ENCODE assay signal across 9 mouse cellular contexts in the genomic region with DNA sequence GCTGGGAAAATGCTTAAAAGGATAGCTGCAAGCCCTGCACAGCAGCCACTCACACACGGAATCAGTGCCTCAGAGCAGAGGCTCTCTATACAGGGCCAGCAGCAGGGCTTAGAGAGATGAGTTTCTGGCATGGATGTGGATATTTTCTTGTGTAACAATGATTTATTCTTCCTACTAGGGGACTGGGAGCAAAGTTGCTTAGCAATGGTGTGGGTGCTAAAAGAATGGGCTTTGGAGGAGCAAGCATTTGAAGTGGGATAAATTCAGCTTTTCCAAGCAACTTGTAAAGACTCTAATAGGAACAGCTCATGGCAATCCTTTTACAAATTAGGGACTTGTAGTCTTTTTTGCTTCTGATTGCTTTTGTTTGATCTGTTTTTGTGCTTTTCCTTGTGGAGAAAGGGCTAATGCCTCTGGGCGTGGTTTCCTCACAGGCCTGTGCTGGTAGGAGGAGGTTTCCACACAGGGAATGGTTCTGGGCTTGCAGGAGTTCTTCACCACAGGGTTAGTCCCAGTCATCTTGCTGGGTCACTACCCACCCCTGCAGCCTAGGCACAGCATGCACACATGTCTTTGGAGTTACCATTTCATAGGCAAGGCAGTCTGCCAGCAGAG. TPM values are rescaled to one million over a fixed set of nuclear protein-coding genes. Genes with fewer than 3 reads are reported as not detected.
DNase-seq lines count a peak whose midpoint lies in the region; ATAC-seq and TF ChIP-seq lines count a peak whose summit lies in the region.
"Had no signal": no experiment of that assay in that cellular context is flagged by ENCODE, and none has a peak within 500 bp of the region (broad histone marks: within the 10 kb centered on the region; RNA-seq: fewer than 3 reads in every experiment).

No protein-coding gene starts in this region.

- peak overlapping the region; percentile 21 for H3K4me2 ChIP-seq in lung, embryonic 15.5 days
- H3K4me2 ChIP-seq in hindbrain, embryonic 14.5 days (replicated peaks), result no peak overlapping the region
- no peak overlapping the region for H3K4me2 ChIP-seq in midbrain, embryonic 16.5 days (ENCODE audit: low read length)
- H3K4me2 ChIP-seq: liver, embryonic 15.5 days had no signal

- H3K27me3 ChIP-seq in lung, embryonic 15.5 days, result no peaks in the 10 kb centered on the region
- H3K27me3 ChIP-seq in hindbrain, embryonic 14.5 days (ENCODE audit: control insufficient read depth, insufficient read depth, low read length), result no peaks in the 10 kb centered on the region
- no peaks in the 10 kb centered on the region for H3K27me3 ChIP-seq in midbrain, embryonic 16.5 days (ENCODE audit: control insufficient read depth, insufficient read depth, low read depth, low read length)
- H3K27me3 ChIP-seq in cerebellum, adult 2 months (ENCODE audit: control insufficient read depth, insufficient read depth, low read length), result no peaks in the 10 kb centered on the region
- H3K27me3 ChIP-seq: liver, embryonic 15.5 days had no signal

- no peak for TF ChIP-seq CTCF in lung, adult 2 months (IDR thresholded peaks at IDR 0.05; ENCODE audit: insufficient read depth, low read length)
- no peak for TF ChIP-seq CTCF in cerebellum, adult 2 months (IDR thresholded peaks at IDR 0.05; ENCODE audit: borderline replicate concordance, insufficient read depth, low read depth, low read length)

- peak; percentile 64; the same call in 1 of the 2 replicates for ATAC-seq in lung, embryonic 15.5 days (ENCODE audit: borderline replicate concordance, extremely low read depth, low FRiP score, low TSS enrichment)
- ATAC-seq in hindbrain, embryonic 14.5 days (ENCODE audit: low FRiP score), result no peak; the same call in 1 of the 2 replicates
- peak; percentile 48; the same call in 1 of the 2 replicates for ATAC-seq in midbrain, embryonic 16.5 days

- H3K36me3 ChIP-seq in lung, embryonic 15.5 days, result no peaks in the 10 kb centered on the region
- no peaks in the 10 kb centered on the region for H3K36me3 ChIP-seq in hindbrain, embryonic 14.5 days (replicated peaks; ENCODE audit: control insufficient read depth, insufficient read depth)
- H3K36me3 ChIP-seq in midbrain, embryonic 16.5 days (ENCODE audit: control insufficient read depth, insufficient read depth, low read length), result no peaks in the 10 kb centered on the region
- H3K36me3 ChIP-seq: liver, embryonic 15.5 days had no signal

- WGBS in lung, embryonic 15.5 days, result 46% methylated on average over 2 of the region's 2 CpGs
- WGBS in lung, adult 2 months, result 22% methylated on average over 2 of the region's 2 CpGs
- WGBS in hindbrain, embryonic 14.5 days, result 41% methylated on average over 2 of the region's 2 CpGs
- WGBS in midbrain, embryonic 16.5 days, result 37% methylated on average over 2 of the region's 2 CpGs
- WGBS in cerebellum, adult 2 months, result 70% methylated on average over 2 of the region's 2 CpGs

- no peak for TF ChIP-seq POLR2A in lung, adult 2 months (IDR thresholded peaks at IDR 0.05; ENCODE audit: borderline replicate concordance, extremely low read depth, low read depth, low read length)
- TF ChIP-seq POLR2A in cerebellum, adult 2 months (IDR thresholded peaks at IDR 0.05; ENCODE audit: borderline replicate concordance, insufficient read depth, low read length), result no peak

- H3K27ac ChIP-seq in lung, embryonic 15.5 days, result peak overlapping the region; percentile 80
- H3K27ac ChIP-seq in brown adipose tissue, adult 24 weeks (replicated peaks; ENCODE audit: low read depth, low read length), result peak overlapping the region; percentile 96
- peak overlapping the region; percentile 21; the same call in 1 of the 2 replicates for H3K27ac ChIP-seq in hindbrain, embryonic 14.5 days
- H3K27ac ChIP-seq in midbrain, embryonic 16.5 days (ENCODE audit: low read length), result no peak overlapping the region
- no peak overlapping the region; the same call in 1 of the 2 replicates for H3K27ac ChIP-seq in cerebellum, adult 2 months (ENCODE audit: insufficient read depth, low read length)
- H3K27ac ChIP-seq: liver, embryonic 15.5 days had no signal

- DNase-seq in lung, adult 2 months, result no peak
- no peak for DNase-seq in hindbrain, embryonic 14.5 days (ENCODE audit: low spot score)
- DNase-seq in cerebellum, adult 2 months, result no peak
- no peak for DNase-seq in layer of hippocampus, adult 18-20 months (ENCODE audit: low spot score in 2 of 2)
- DNase-seq in embryo, embryonic 10.5 days (ENCODE audit: low spot score), result no peak

- H3K4me1 ChIP-seq in lung, embryonic 15.5 days, result peaks cover 18% of the 10 kb centered on the region
- peaks cover 27% of the 10 kb centered on the region for H3K4me1 ChIP-seq in lung, adult 2 months (ENCODE audit: control insufficient read depth, insufficient read depth, low read length)
- peaks cover 35% of the 10 kb centered on the region for H3K4me1 ChIP-seq in brown adipose tissue, adult 24 weeks (ENCODE audit: control insufficient read depth, insufficient read depth, insufficient read length, low read length)
- H3K4me1 ChIP-seq in hindbrain, embryonic 14.5 days (replicated peaks; ENCODE audit: control insufficient read depth, insufficient read depth, low read length), result no peaks in the 10 kb centered on the region; the same call in 1 of the 2 replicates
- H3K4me1 ChIP-seq in midbrain, embryonic 16.5 days (ENCODE audit: control insufficient read depth, insufficient read depth, low read length), result 0 out of 2 replicates have a peak, but pooled peaks cover 2% of the 10 kb centered on the region
- H3K4me1 ChIP-seq in cerebellum, adult 2 months (ENCODE audit: control insufficient read depth, insufficient read depth, low read length), result no peaks in the 10 kb centered on the region; the same call in 1 of the 2 replicates

- H3K4me3 ChIP-seq in lung, embryonic 15.5 days, result no peak overlapping the region
- H3K4me3 ChIP-seq in lung, adult 2 months (replicated peaks; ENCODE audit: extremely low read depth, low read depth, low read length), result no peak overlapping the region
- no peak overlapping the region; the same call in 1 of the 2 replicates for H3K4me3 ChIP-seq in brown adipose tissue, adult 24 weeks (ENCODE audit: insufficient read depth, low read depth, low read length)
- no peak overlapping the region for H3K4me3 ChIP-seq in hindbrain, embryonic 14.5 days (replicated peaks; ENCODE audit: low read length)
- no peak overlapping the region for H3K4me3 ChIP-seq in midbrain, embryonic 16.5 days (ENCODE audit: low read depth, low read length)
- no peak overlapping the region for H3K4me3 ChIP-seq in cerebellum, adult 2 months (replicated peaks; ENCODE audit: insufficient read depth, low read depth, low read length)
- H3K4me3 ChIP-seq: liver, embryonic 15.5 days had no signal

- no peaks in the 10 kb centered on the region for H3K9me3 ChIP-seq in lung, embryonic 15.5 days
- H3K9me3 ChIP-seq in hindbrain, embryonic 14.5 days (ENCODE audit: control insufficient read depth, low read length), result no peaks in the 10 kb centered on the region
- no peaks in the 10 kb centered on the region for H3K9me3 ChIP-seq in midbrain, embryonic 16.5 days (replicated peaks; ENCODE audit: control insufficient read depth, low read length, poor library complexity, severe bottlenecking)
- H3K9me3 ChIP-seq: liver, embryonic 15.5 days had no signal

- peak overlapping the region; percentile 6; the same call in 1 of the 2 replicates for H3K9ac ChIP-seq in lung, embryonic 15.5 days
- no peak overlapping the region for H3K9ac ChIP-seq in hindbrain, embryonic 14.5 days
- H3K9ac ChIP-seq in midbrain, embryonic 16.5 days (ENCODE audit: low read depth, low read length), result no peak overlapping the region
- H3K9ac ChIP-seq: liver, embryonic 15.5 days had no signal

RNA-seq across cellular contexts. Expression of gene Swap70, which starts 16.4 kb away (rescaled TPM):
- polyA plus RNA-seq in lung, embryonic 15.5 days (2015; fragmentation: Nextera tagmentation; extraction: Ambion mirVana), result 35.4 and 36.1 TPM in 2 replicates
- polyA plus RNA-seq in lung, adult 2 months (2012; rRNA removed), result 38.2 and 39.7 TPM in 2 replicates
- 4.9 and 5.1 TPM in 2 replicates for polyA plus RNA-seq in brown adipose tissue, adult 24 weeks (2012; ENCODE audit: insufficient read depth, insufficient read length, missing spikeins)
- 10.1 and 12.0 TPM in 2 replicates for polyA plus RNA-seq in hindbrain, embryonic 14.5 days (2014; fragmentation: Nextera tagmentation; extraction: Ambion mirVana)
- polyA plus RNA-seq in midbrain, embryonic 16.5 days (2015; fragmentation: Nextera tagmentation; extraction: Ambion mirVana), result 8.5 and 9.9 TPM in 2 replicates
- 5.2 and 5.4 TPM in 2 replicates for polyA plus RNA-seq in cerebellum, adult 2 months (2012; rRNA removed)
- 1 to 10 TPM; 8.6 to 9.7 TPM for total RNA-seq in layer of hippocampus, adult 18-20 months (2021)

Comparison
In these comparisons a context has a peak if more than half of its experiments do, and no peak if none do; other contexts are left out.
1. H3K27ac ChIP-seq: peak in lung, embryonic 15.5 days (single experiment), brown adipose tissue, adult 24 weeks (single experiment) and hindbrain, embryonic 14.5 days (single experiment); none in midbrain, embryonic 16.5 days (single experiment) and cerebellum, adult 2 months (single experiment).